ENCODE assay signal across 10 mouse cellular contexts in the genomic region with DNA sequence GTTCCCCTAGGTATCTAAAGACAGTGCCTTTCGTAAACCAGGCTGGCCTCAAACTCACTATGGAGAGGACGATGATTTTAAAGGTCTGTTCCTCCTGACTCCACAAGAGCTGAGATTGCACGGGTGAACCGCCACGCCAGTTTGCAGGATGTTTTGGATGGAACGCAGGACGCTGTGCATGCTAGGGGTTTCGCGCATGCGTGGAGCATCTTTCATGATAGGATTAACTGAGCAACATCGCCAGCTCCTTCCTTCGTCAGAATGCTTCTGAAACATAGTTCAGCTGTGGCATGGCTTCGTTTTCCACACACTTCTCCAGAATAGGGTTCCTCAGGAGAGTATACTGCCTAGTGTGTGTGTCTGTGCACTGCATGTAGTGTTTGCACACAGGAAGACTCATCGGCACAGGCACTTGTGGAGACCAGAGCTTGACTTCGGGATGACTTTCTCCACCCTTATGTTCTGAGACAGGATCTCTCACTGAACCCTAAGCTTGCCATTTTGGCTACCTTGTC. TPM values are rescaled to one million over a fixed set of nuclear protein-coding genes. Genes with fewer than 3 reads are reported as not detected.
DNase-seq lines count a peak whose midpoint lies in the region; ATAC-seq and TF ChIP-seq lines count a peak whose summit lies in the region.
"Had no signal": no experiment of that assay in that cellular context is flagged by ENCODE, and none has a peak within 500 bp of the region (broad histone marks: within the 10 kb centered on the region; RNA-seq: fewer than 3 reads in every experiment).

No protein-coding gene starts in this region.

- H3K27ac ChIP-seq in testis, adult 2 months (ENCODE audit: control insufficient read depth, insufficient read depth, low read depth, low read length), result no peak overlapping the region
- H3K27ac ChIP-seq in heart, embryonic 11.5 days (ENCODE audit: low read depth, low read length), result 0 out of 2 replicates have a peak overlapping the region, but pooled peaks have one; percentile 46
- no peak overlapping the region for H3K27ac ChIP-seq in midbrain, postnatal 0 days (ENCODE audit: low read depth, low read length)
- H3K27ac ChIP-seq: kidney, postnatal 0 days had no signal

- 72% methylated on average over 15 of the region's 15 CpGs for WGBS in heart, embryonic 11.5 days (ENCODE audit: insufficient replicate concordance)
- WGBS in midbrain, postnatal 0 days, result 68% methylated on average over 15 of the region's 15 CpGs

- H3K36me3 ChIP-seq in testis, adult 2 months (ENCODE audit: control insufficient read depth, insufficient read depth, low read length), result no peaks in the 10 kb centered on the region
- no peaks in the 10 kb centered on the region for H3K36me3 ChIP-seq in heart, embryonic 11.5 days (ENCODE audit: control insufficient read depth, insufficient read depth, low read length)
- no peaks in the 10 kb centered on the region for H3K36me3 ChIP-seq in midbrain, postnatal 0 days (ENCODE audit: insufficient read depth, low read length)

- no peak for TF ChIP-seq POLR2A in testis, adult 2 months (IDR thresholded peaks at IDR 0.05; ENCODE audit: control insufficient read depth, low read depth, low read length)

- no peak for TF ChIP-seq CTCF in testis, adult 2 months (IDR thresholded peaks at IDR 0.05; ENCODE audit: control insufficient read depth, insufficient read depth, insufficient replicate concordance, low read depth, low read length)
- no peak for TF ChIP-seq CTCF in midbrain, postnatal 0 days (IDR thresholded peaks at IDR 0.05)

- peak overlapping the region; percentile 48 for H3K4me3 ChIP-seq in testis, adult 2 months (ENCODE audit: control insufficient read depth, low read depth, low read length)
- no peak overlapping the region for H3K4me3 ChIP-seq in heart, embryonic 11.5 days (ENCODE audit: low read depth, low read length)
- H3K4me3 ChIP-seq in midbrain, postnatal 0 days (ENCODE audit: low read depth, low read length), result no peak overlapping the region

- H3K9ac ChIP-seq in heart, embryonic 11.5 days (ENCODE audit: low read depth, low read length), result no peak overlapping the region
- H3K9ac ChIP-seq in midbrain, postnatal 0 days (replicated peaks; ENCODE audit: low read length, poor library complexity, severe bottlenecking), result no peak overlapping the region

- H3K4me2 ChIP-seq in heart, embryonic 11.5 days, result peak overlapping the region; percentile 32; the same call in 1 of the 2 replicates
- H3K4me2 ChIP-seq in midbrain, postnatal 0 days (ENCODE audit: low read depth, low read length, poor library complexity, severe bottlenecking), result no peak overlapping the region

- no peak for ATAC-seq in heart, embryonic 11.5 days (replicated peaks; ENCODE audit: insufficient number of reproducible peaks, low FRiP score, low TSS enrichment)
- ATAC-seq in midbrain, postnatal 0 days (ENCODE audit: low FRiP score), result no peak
- ATAC-seq in megakaryocyte, adult 5-6 weeks (ENCODE audit: poor library complexity, severe bottlenecking), result no peak

- H3K4me1 ChIP-seq in testis, adult 2 months (ENCODE audit: control insufficient read depth, insufficient read depth, low read length), result peaks cover 12% of the 10 kb centered on the region
- peaks cover 13% of the 10 kb centered on the region for H3K4me1 ChIP-seq in heart, embryonic 11.5 days (ENCODE audit: control insufficient read depth, insufficient read depth, low read length)
- no peaks in the 10 kb centered on the region for H3K4me1 ChIP-seq in midbrain, postnatal 0 days (ENCODE audit: insufficient read depth, low read length)

- intact Hi-C loops in heart, postnatal 36 days (cut with DNase I), result no loop called here

- H3K27me3 ChIP-seq in testis, adult 2 months (ENCODE audit: control insufficient read depth, insufficient read depth, low read length), result no peaks in the 10 kb centered on the region
- H3K27me3 ChIP-seq in heart, embryonic 11.5 days (ENCODE audit: control insufficient read depth, insufficient read depth, low read length), result no peaks in the 10 kb centered on the region
- no peaks in the 10 kb centered on the region for H3K27me3 ChIP-seq in midbrain, postnatal 0 days (ENCODE audit: insufficient read depth, low read length)

- no peaks in the 10 kb centered on the region for H3K9me3 ChIP-seq in heart, embryonic 11.5 days (replicated peaks; ENCODE audit: control insufficient read depth, low read length)
- no peaks in the 10 kb centered on the region for H3K9me3 ChIP-seq in midbrain, postnatal 0 days (ENCODE audit: low read length)

- DNase-seq in heart, adult 11 months, result peak; percentile 92
- DNase-seq in heart, postnatal 36 days, result no peak
- DNase-seq in testis, postnatal 10 days (ENCODE audit: low spot score), result no peak
- DNase-seq in midbrain, postnatal 0 days (ENCODE audit: low spot score), result peak; percentile 19
- no peak for DNase-seq in ovary, postnatal 10 days (ENCODE audit: low spot score)

RNA-seq across cellular contexts. Expression of gene Pecam1, which starts 26.8 kb away (rescaled TPM):
- 100 to 1,000 TPM; 120 to 139 TPM for total RNA-seq in heart, postnatal 36 days (2021)
- polyA plus RNA-seq in testis, adult 2 months (2012; rRNA removed), result 1.6 and 1.8 TPM in 2 replicates
- 52.0 and 61.8 TPM in 2 replicates for polyA plus RNA-seq in heart, embryonic 11.5 days (2014; fragmentation: Nextera tagmentation; extraction: Ambion mirVana)
- 17.5 and 18.1 TPM in 2 replicates for total RNA-seq in midbrain, postnatal 0 days (2014; rRNA removed)
- 9.8 and 11.1 TPM in 2 replicates for polyA plus RNA-seq in midbrain, postnatal 0 days (2015; fragmentation: Nextera tagmentation; extraction: Ambion mirVana)
- 25.0 and 26.2 TPM in 2 replicates for total RNA-seq in megakaryocyte, adult 5-6 weeks (2015)
- total RNA-seq in megakaryocyte, adult 5-6 weeks (2017), result 22.6 and 24.4 TPM in 2 replicates

RNA-seq across cellular contexts. Expression of gene Milr1, which starts 27.4 kb away (rescaled TPM):
- total RNA-seq in heart, postnatal 36 days (2021), result 1 to 10 TPM in 1 of 2 experiments, under 1 TPM in 1; 0.97 to 1.0 TPM
- polyA plus RNA-seq in testis, adult 2 months (2012; rRNA removed), result 0.10 and 0.16 TPM in 2 replicates
- polyA plus RNA-seq in heart, embryonic 11.5 days (2014; fragmentation: Nextera tagmentation; extraction: Ambion mirVana), result 1.2 TPM in 2 replicates
- total RNA-seq in midbrain, postnatal 0 days (2014; rRNA removed), result 0.66 TPM in 1 of 2 replicates, not detected in the other
- 0.37 and 0.82 TPM in 2 replicates for polyA plus RNA-seq in midbrain, postnatal 0 days (2015; fragmentation: Nextera tagmentation; extraction: Ambion mirVana)
- 195 and 212 TPM in 2 replicates for total RNA-seq in megakaryocyte, adult 5-6 weeks (2015)
- total RNA-seq in megakaryocyte, adult 5-6 weeks (2017), result 204 and 237 TPM in 2 replicates
- total RNA-seq: left cerebral cortex, postnatal 25 days had no signal

RNA-seq across cellular contexts. Expression of gene Polg2, which starts 55.7 kb away (rescaled TPM):
- total RNA-seq in heart, postnatal 36 days (2021), result 1 to 10 TPM; 4.4 to 4.5 TPM
- polyA plus RNA-seq in testis, adult 2 months (2012; rRNA removed), result 2.8 and 3.1 TPM in 2 replicates
- polyA plus RNA-seq in heart, embryonic 11.5 days (2014; fragmentation: Nextera tagmentation; extraction: Ambion mirVana), result 7.5 and 9.3 TPM in 2 replicates
- 6.6 and 9.8 TPM in 2 replicates for total RNA-seq in midbrain, postnatal 0 days (2014; rRNA removed)
- 9.7 and 10.5 TPM in 2 replicates for polyA plus RNA-seq in midbrain, postnatal 0 days (2015; fragmentation: Nextera tagmentation; extraction: Ambion mirVana)
- total RNA-seq in megakaryocyte, adult 5-6 weeks (2015), result 11.6 and 13.3 TPM in 2 replicates
- total RNA-seq in megakaryocyte, adult 5-6 weeks (2017), result 7.8 and 11.1 TPM in 2 replicates

Comparison
In these comparisons a context has a peak if more than half of its experiments do, and no peak if none do; other contexts are left out.
1. DNase-seq: peak in heart, adult 11 months (single experiment) and midbrain, postnatal 0 days (single experiment); none in heart, postnatal 36 days (0 of 2), testis, postnatal 10 days (single experiment) and ovary, postnatal 10 days (single experiment).
2. RNA of gene Milr1, which starts 27.4 kb away (total RNA-seq): 195 to 237 TPM in megakaryocyte, adult 5-6 weeks; 0.97 to 1.0 TPM in heart, postnatal 36 days and 0.66 TPM in midbrain, postnatal 0 days; every median in the first group is over 10 times any median in the second.